Mouse (Mus musculus) heart, embryonic 15.5 days (tissue): ENCODE results near the gene Aprt. TPM values are rescaled to one million over a fixed set of nuclear protein-coding genes. Genes with fewer than 3 reads are reported as not detected.

Experiments used
- ATAC-seq: fragments of 200-750 bp; cut with Nextera tagmentation; replicated peaks from 2 replicates; pipeline ENCODE4 v1.8.0; 2017; ENCODE audit warnings: low read depth, moderate TSS enrichment; ENCODE audit not compliant: insufficient number of reproducible peaks, insufficient read depth, low FRiP score
- H3K27ac ChIP-seq: fragments of 300-500 bp; sonication (generic); 2 replicates; pipeline ENCODE4 v1.5.1; 2015; ENCODE audit warnings: mild to moderate bottlenecking, inconsistent platforms
- H3K27me3 ChIP-seq: fragments of 300-500 bp; sonication (generic); 2 replicates; pipeline ENCODE4 v1.6.1; 2015; ENCODE audit warnings: inconsistent platforms
- H3K36me3 ChIP-seq: fragments of 300-500 bp; sonication (generic); 2 replicates; pipeline ENCODE4 v1.6.1; 2015; ENCODE audit warnings: mild to moderate bottlenecking, inconsistent platforms
- H3K4me1 ChIP-seq: fragments of 300-500 bp; sonication (generic); replicated peaks from 2 replicates; pipeline ENCODE4 v1.6.1; 2015; ENCODE audit warnings: inconsistent platforms
- H3K4me2 ChIP-seq: fragments of 300-500 bp; sonication (generic); 2 replicates; pipeline ENCODE4 v1.6.1; 2015; ENCODE audit warnings: inconsistent platforms, mild to moderate bottlenecking, moderate library complexity
- H3K4me3 ChIP-seq: fragments of 300-500 bp; sonication (generic); 2 replicates; pipeline ENCODE4 v1.5.1; 2015; ENCODE audit warnings: mild to moderate bottlenecking, inconsistent platforms
- H3K9ac ChIP-seq: fragments of 300-500 bp; sonication (generic); 2 replicates; pipeline ENCODE4 v1.6.1; 2015; ENCODE audit warnings: mild to moderate bottlenecking, inconsistent platforms
- H3K9me3 ChIP-seq: fragments of 300-500 bp; sonication (generic); replicated peaks from 2 replicates; pipeline ENCODE4 v1.6.1; 2016; ENCODE audit warnings: inconsistent platforms
- WGBS: fragments of 180-500 bp; shearing (Covaris S2); methylation state at CpG from one replicate; pipeline ENCODE4 v1.1.7; 2015; ENCODE audit warnings: mixed read lengths; 5-methylcytosine and 5-hydroxymethylcytosine counted together
- polyA plus RNA-seq: library from polyadenylated mRNA; unstranded; fragments of >200 nt; fragmentation: Nextera tagmentation; extraction: Ambion mirVana; gene quantifications from 2 replicates; pipeline ENCODE4 v1.2.1, GENCODE M21; 2015

Aprt gene
- polyA plus RNA-seq, 1 experiment from 2014 or later, result 163 TPM

- peak overlapping the region; percentile 95 for H3K4me2 ChIP-seq
- H3K27me3 ChIP-seq, result no peaks in the 10 kb centered on the region
- H3K9me3 ChIP-seq, result no peaks in the 10 kb centered on the region
- peak overlapping the region; percentile 72 for H3K27ac ChIP-seq
- peak overlapping the region; percentile 26 for H3K9ac ChIP-seq
- H3K4me3 ChIP-seq, result peak overlapping the region; percentile 11; the same call in 1 of the 2 replicates
- H3K36me3 ChIP-seq, result 0 out of 2 replicates have a peak, but pooled peaks cover 4% of the 10 kb centered on the region
- WGBS, result 39% methylated on average over 5 of the region's 5 CpGs
- ATAC-seq, result no peak
- peaks cover 57% of the 10 kb centered on the region for H3K4me1 ChIP-seq
Observed at GRCm38 (mm10) chr8:122547815-122548214, 28.9 kb downstream of the Aprt start.

DNA sequence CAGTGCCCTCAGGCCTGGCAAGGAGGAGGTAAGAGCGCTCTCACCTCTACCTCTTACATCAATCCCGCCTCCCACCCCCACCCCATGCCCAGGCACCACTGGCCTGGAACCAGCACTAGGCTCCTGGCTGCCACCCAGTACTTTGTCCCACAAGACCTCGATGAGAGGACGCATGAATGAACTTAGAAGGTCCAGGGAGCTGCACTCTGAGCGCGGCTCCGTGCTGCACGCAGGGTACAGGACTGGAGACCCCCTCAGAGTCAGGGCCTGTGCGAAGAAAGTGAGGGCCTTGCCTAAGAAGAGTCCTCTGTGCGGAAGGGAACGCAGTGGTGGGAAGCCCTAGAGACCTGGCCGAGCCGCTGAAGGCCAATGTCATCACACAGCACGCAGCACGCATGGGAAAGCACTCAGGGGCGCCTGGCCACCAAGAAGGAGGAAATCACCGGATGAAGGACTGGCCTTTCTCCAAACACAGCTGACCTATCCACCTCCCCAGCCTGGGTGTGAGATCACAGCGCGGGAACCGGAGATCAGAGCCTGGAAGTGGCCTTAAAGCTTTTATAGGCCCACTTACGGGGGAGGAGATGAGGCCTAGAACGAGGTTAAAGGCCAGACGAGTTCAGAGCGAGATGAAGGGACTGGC is 29.8 kb downstream of the Aprt start:
- Histone ChIP-seq H3K9me3 (no peaks in the 10 kb centered on the region), H3K4me3 (peak overlapping the region; percentile 11), H3K9ac (0 out of 2 replicates have a peak overlapping the region, but pooled peaks have one; percentile 31), H3K36me3 (0 out of 2 replicates have a peak, but pooled peaks cover 4% of the 10 kb centered on the region), H3K27me3 (no peaks in the 10 kb centered on the region), H3K4me2 (peak overlapping the region; percentile 95), H3K27ac (peak overlapping the region; percentile 72), H3K4me1 (peaks cover 57% of the 10 kb centered on the region)
- WGBS, result 43% methylated on average over 24 of the region's 24 CpGs
- no peak for ATAC-seq

DNA sequence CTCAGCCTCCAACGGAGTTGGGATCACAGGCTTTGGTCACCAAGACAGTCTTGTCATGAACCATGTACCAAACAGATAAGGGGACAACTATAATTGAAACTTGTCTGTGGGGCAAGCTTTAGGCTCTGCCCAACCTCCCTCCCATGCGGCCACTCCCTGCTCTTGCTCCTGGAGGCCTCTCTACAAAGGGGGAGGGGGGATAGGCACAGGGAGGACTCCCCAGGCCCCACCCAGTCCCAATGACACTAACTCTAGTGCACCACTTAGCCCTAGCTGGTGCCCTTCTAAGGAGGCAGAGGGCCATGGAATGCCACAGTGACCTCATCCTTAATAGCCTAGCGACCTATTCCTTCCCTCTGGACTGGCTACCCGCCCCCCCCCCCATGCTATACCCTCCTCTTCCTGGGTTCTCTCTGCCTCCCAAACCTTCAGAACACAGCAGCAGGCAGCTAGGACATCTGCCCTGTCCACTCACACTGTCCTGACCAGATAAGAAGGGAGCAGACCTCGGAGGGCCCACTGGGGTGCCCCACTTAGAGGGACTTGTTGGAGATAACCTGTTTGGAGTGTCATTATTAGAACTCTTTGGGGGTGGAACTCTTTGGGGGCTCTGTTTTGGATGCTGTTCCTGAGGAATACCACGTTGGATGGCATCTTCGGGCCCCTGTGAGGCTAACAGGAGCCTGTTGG is 30.5 kb downstream of the Aprt start:
- H3K27ac ChIP-seq, result peak overlapping the region; percentile 72
- H3K27me3 ChIP-seq, result no peaks in the 10 kb centered on the region
- 0 out of 2 replicates have a peak, but pooled peaks cover 4% of the 10 kb centered on the region for H3K36me3 ChIP-seq
- no peak for ATAC-seq
- WGBS, result 65% methylated on average over 7 of the region's 7 CpGs
- H3K4me2 ChIP-seq, result peak overlapping the region; percentile 95; the same call in 1 of the 2 replicates
- 0 out of 2 replicates have a peak overlapping the region, but pooled peaks have one; percentile 31 for H3K9ac ChIP-seq
- no peaks in the 10 kb centered on the region for H3K9me3 ChIP-seq
- H3K4me3 ChIP-seq, result no peak overlapping the region
- H3K4me1 ChIP-seq, result peaks cover 54% of the 10 kb centered on the region

- Histone ChIP-seq H3K4me3 (no peak overlapping the region), H3K36me3 (0 out of 2 replicates have a peak, but pooled peaks cover 4% of the 10 kb centered on the region), H3K27ac (no peak overlapping the region), H3K27me3 (no peaks in the 10 kb centered on the region), H3K9me3 (no peaks in the 10 kb centered on the region), H3K4me2 (no peak overlapping the region), H3K9ac (no peak overlapping the region), H3K4me1 (peaks cover 43% of the 10 kb centered on the region)
- no peak for ATAC-seq
- WGBS, result 83% methylated on average over 8 of the region's 8 CpGs
Observed at GRCm38 (mm10) chr8:122544138-122544537, 32.6 kb downstream of the Aprt start.

DNA sequence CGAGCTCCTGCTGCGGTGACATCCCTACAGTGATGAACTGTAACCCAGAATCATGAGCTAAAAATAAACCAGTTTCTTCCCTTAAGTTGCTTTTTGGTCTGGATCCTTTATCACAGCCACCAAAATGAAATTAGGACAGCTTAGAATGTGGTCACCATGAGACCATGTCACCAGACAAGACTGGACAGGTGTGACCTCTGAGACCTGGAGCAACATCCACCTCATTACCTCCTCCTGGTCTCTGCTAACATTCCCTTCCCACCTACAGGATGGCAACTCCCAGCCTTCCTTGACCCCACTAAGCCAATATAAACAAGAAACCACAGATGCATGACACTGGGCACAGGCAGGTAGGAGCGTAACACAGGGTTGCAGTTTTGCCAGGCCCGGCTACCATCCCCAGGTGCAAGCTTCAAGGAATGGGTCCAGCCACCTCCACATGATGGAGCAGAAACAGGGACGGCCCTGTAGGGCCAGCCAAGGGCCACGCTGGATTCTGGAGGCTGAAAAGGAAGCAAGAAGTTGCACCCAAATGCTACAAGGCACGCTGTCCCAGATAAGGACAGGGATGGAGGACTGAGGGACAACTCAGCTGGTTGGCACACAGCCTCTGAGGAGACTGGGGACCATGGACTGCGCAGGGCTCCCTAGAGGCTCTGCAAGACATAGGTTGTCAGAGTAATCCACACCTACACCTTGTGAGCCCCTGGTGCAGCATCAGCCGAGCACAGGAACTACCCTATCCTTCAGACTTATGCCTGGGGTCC is 38.2 kb downstream of the Aprt start:
- 81% methylated on average over 9 of the region's 9 CpGs for WGBS
- Histone ChIP-seq H3K4me2 (no peak overlapping the region), H3K4me1 (peaks cover 23% of the 10 kb centered on the region), H3K27me3 (no peaks in the 10 kb centered on the region), H3K4me3 (no peak overlapping the region), H3K27ac (no peak overlapping the region; the same call in 1 of the 2 replicates), H3K9me3 (no peaks in the 10 kb centered on the region), H3K9ac (no peak overlapping the region), H3K36me3 (0 out of 2 replicates have a peak, but pooled peaks cover 4% of the 10 kb centered on the region)
- no peak for ATAC-seq

DNA sequence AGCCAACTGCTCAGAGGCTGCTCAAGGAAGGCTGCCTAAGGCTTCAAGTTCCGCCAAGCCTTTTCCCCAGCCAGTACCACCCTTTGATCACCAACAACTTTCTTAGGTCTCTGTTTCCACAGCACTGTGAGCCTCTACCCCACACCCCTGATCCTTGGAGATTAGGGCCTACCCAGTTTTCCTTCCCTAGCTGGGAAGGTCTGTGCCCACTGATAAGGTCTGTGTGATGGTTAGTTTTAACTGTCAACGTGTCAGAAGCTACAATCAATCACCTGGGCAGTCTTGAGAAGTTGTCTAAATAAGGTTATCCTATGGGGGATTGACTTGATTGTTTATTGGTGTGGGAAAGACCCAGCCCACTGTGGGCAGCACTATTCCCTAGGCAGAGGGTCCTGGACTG is 38.9 kb downstream of the Aprt start:
- Histone ChIP-seq H3K36me3 (no peaks in the 10 kb centered on the region), H3K9ac (peak overlapping the region; percentile 25; the same call in 1 of the 2 replicates), H3K4me3 (no peak overlapping the region), H3K4me2 (no peak overlapping the region), H3K4me1 (peaks cover 24% of the 10 kb centered on the region), H3K27me3 (no peaks in the 10 kb centered on the region), H3K27ac (peak overlapping the region; percentile 75), H3K9me3 (no peaks in the 10 kb centered on the region)
- WGBS, result 52% methylated on average over 2 of the region's 2 CpGs
- no peak for ATAC-seq

DNA sequence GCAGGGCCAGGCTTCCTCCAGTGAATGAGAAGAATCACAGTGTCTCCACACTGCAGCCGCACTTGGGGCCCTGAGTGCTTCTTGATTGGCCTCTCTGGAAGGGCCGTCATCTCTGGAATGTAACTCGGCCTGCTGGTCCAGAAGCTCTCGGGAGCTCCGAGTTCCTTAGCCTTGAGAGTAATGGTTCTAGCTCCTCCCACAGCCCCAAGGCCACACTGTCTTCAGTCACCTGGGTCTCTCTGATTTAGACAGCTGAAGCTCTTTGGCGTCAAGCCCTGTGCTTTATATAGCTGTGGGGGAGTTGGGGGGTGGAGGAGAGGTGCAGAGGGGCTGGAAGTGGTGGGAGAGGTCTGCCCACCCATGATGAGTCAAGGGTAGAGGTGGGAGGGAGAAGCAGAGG is 39.7 kb downstream of the Aprt start:
- no peak overlapping the region for H3K4me3 ChIP-seq
- WGBS, result 7% methylated on average over 6 of the region's 6 CpGs

GRCm38 (mm10) chr8:122531312-122531711 is 45.4 kb downstream of the Aprt start:
- no peaks in the 10 kb centered on the region for H3K36me3 ChIP-seq

More for the DNA sequence above, 39.7 kb downstream of the Aprt start:
- Histone ChIP-seq H3K4me1 (peaks cover 28% of the 10 kb centered on the region), H3K4me2 (peak overlapping the region; percentile 21), H3K36me3 (no peaks in the 10 kb centered on the region), H3K9me3 (no peaks in the 10 kb centered on the region), H3K27ac (peak overlapping the region; percentile 75), H3K27me3 (no peaks in the 10 kb centered on the region), H3K9ac (peak overlapping the region; percentile 25; the same call in 1 of the 2 replicates)
- peak; percentile 67 for ATAC-seq

GRCm38 (mm10) chr8:122529159-122529558 is 47.5 kb downstream of the Aprt start:
- Histone ChIP-seq H3K27ac (no peak overlapping the region), H3K9ac (no peak overlapping the region), H3K36me3 (no peaks in the 10 kb centered on the region), H3K9me3 (no peaks in the 10 kb centered on the region), H3K4me1 (peaks cover 53% of the 10 kb centered on the region), H3K4me3 (no peak overlapping the region), H3K4me2 (no peak overlapping the region), H3K27me3 (no peaks in the 10 kb centered on the region)
- 91% methylated on average over 4 of the region's 4 CpGs for WGBS
- no peak for ATAC-seq

More at GRCm38 (mm10) chr8:122531312-122531711, 45.4 kb downstream of the Aprt start:
- Histone ChIP-seq H3K4me3 (no peak overlapping the region), H3K27me3 (no peaks in the 10 kb centered on the region), H3K27ac (peak overlapping the region; percentile 77), H3K9ac (no peak overlapping the region), H3K4me1 (peaks cover 33% of the 10 kb centered on the region), H3K9me3 (no peaks in the 10 kb centered on the region), H3K4me2 (peak overlapping the region; percentile 27; the same call in 1 of the 2 replicates)
- 50% methylated on average over 8 of the region's 8 CpGs for WGBS
- ATAC-seq, result peak; percentile 27; the same call in 1 of the 2 replicates

GRCm38 (mm10) chr8:122527937-122528336 is 48.8 kb downstream of the Aprt start:
- Histone ChIP-seq H3K4me2 (no peak overlapping the region), H3K4me1 (peaks cover 66% of the 10 kb centered on the region), H3K27ac (no peak overlapping the region), H3K27me3 (no peaks in the 10 kb centered on the region), H3K9me3 (no peaks in the 10 kb centered on the region), H3K9ac (no peak overlapping the region), H3K4me3 (no peak overlapping the region), H3K36me3 (no peaks in the 10 kb centered on the region)
- ATAC-seq, result no peak
- WGBS, result 90% methylated on average over 3 of the region's 3 CpGs
